Mouse (Mus musculus) embryonic facial prominence, embryonic 14.5 days (tissue): ENCODE measurements at regions not wholly inside any gene's neighbourhood (a gene's known extent, or its start where the extent isn't known, plus 50 kb on each side); places are given as distances from the start of the nearest gene placed in this dataset.
A peak's percentile ranks its signal among the peaks of the same experiment; 100 is the strongest.

Experiments used
- ATAC-seq: fragments of 200-750 bp; cut with Nextera tagmentation; 2 replicates; pipeline ENCODE4 v1.8.0; 2017; ENCODE audit warnings: low read depth, moderate number of reproducible peaks, moderate TSS enrichment
- DNase-seq: peaks from one replicate; pipeline ENCODE4 v3.0.0-alpha.2; 2015; ENCODE audit warnings: low spot score
- H3K27ac ChIP-seq: fragments of 300-500 bp; sonication (generic); replicated peaks from 2 replicates; pipeline ENCODE4 v1.5.1; 2014; ENCODE audit warnings: low read depth, mild to moderate bottlenecking, low read length, moderate library complexity
- H3K27me3 ChIP-seq: fragments of 300-500 bp; sonication (generic); replicated peaks from 2 replicates; pipeline ENCODE4 v1.6.1; 2014; ENCODE audit warnings: low read length; ENCODE audit not compliant: control insufficient read depth, insufficient read depth
- H3K36me3 ChIP-seq: fragments of 300-500 bp; sonication (generic); 2 replicates; pipeline ENCODE4 v1.6.1; 2014; ENCODE audit warnings: low read length, mixed read lengths; ENCODE audit not compliant: control insufficient read depth, insufficient read depth
- H3K4me1 ChIP-seq: fragments of 300-500 bp; sonication (generic); 2 replicates; pipeline ENCODE4 v1.6.1; 2014; ENCODE audit warnings: antibody characterized with exemption, low read length; ENCODE audit not compliant: control insufficient read depth, insufficient read depth
- H3K4me2 ChIP-seq: fragments of 300-500 bp; sonication (generic); 2 replicates; pipeline ENCODE4 v1.6.1; 2014; ENCODE audit warnings: low read depth, mild to moderate bottlenecking, low read length, moderate library complexity, mixed read lengths
- H3K4me3 ChIP-seq: fragments of 300-500 bp; sonication (generic); 2 replicates; pipeline ENCODE4 v1.5.1; 2014; ENCODE audit warnings: low read depth, mild to moderate bottlenecking, low read length
- H3K9ac ChIP-seq: fragments of 300-500 bp; sonication (generic); 2 replicates; pipeline ENCODE4 v1.6.1; 2014; ENCODE audit warnings: low read depth, mild to moderate bottlenecking, low read length, moderate library complexity, mixed read lengths
- H3K9me3 ChIP-seq: fragments of 300-500 bp; sonication (generic); 2 replicates; pipeline ENCODE4 v1.6.1; 2016; ENCODE audit warnings: low read length; ENCODE audit not compliant: control insufficient read depth
- WGBS: fragments of 180-500 bp; shearing (Covaris S2); extraction: QIAGEN DNeasy Blood & Tissue Kit; methylation state at CpG from one replicate; pipeline ENCODE4 v1.1.7; 2014; 5-methylcytosine and 5-hydroxymethylcytosine counted together

DNA sequence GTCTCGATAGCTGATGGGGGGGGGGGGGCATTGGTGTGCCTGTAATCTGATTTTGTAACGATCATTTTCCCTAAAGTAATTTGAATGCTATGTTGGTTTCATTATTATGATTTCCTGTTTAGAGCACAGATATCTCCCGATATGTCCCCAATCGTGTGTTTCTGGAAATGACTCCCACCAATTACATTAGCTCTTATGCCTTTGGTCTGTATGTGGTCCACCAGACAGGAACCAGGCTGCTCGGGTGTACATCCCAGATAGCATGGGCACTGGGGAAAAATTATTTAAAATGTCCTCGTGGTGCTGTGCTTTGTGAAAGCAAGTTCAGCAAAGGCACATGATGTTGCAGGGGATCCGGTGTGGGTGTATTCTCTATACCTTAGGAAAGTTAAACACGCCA, 82.0 kb upstream of the Itga6 start:
- H3K4me3 ChIP-seq = no peak overlapping the region
- no peaks in the 10 kb centered on the region; the same call in 1 of the 2 replicates for H3K4me1 ChIP-seq

GRCm38 (mm10) chr2:71666927-71667326, 78.5 kb upstream of the Itga6 start:
- no peak overlapping the region for H3K9ac ChIP-seq
- no peak overlapping the region for H3K4me3 ChIP-seq
- H3K9me3 ChIP-seq = no peaks in the 10 kb centered on the region
- no peak overlapping the region for H3K27ac ChIP-seq
- DNase-seq = no peak
- H3K4me2 ChIP-seq = no peak overlapping the region
- H3K36me3 ChIP-seq = no peaks in the 10 kb centered on the region
- no peak for ATAC-seq
- H3K27me3 ChIP-seq = no peaks in the 10 kb centered on the region
- WGBS = 62% methylated on average over 2 of the region's 2 CpGs
- H3K4me1 ChIP-seq = no peaks in the 10 kb centered on the region; the same call in 1 of the 2 replicates

More for the DNA sequence above, 82.0 kb upstream of the Itga6 start:
- Histone ChIP-seq H3K36me3 (no peaks in the 10 kb centered on the region), H3K27me3 (no peaks in the 10 kb centered on the region), H3K9me3 (no peaks in the 10 kb centered on the region), H3K9ac (no peak overlapping the region), H3K27ac (no peak overlapping the region), H3K4me2 (no peak overlapping the region)
- no peak for ATAC-seq
- 78% methylated on average over 8 of the region's 8 CpGs for WGBS
- no peak for DNase-seq

DNA sequence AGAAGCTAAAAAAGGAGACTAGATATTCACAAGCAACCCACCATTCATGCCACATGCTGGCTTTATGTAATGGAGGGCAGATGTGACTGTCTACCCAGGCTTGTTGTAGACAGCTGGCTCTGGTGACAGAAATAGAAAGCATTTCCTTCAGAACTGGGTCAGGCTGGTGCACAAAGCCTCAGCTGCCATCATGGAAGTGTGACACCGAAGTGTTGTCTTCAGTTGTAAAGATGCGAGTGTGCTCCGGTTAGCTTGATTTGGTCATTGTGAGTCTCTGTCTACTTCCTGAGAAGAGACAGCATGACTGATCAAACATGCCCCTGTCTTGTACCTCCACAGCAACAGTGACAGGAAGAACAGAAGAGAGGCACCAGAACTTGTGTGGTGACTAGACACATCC, 77.7 kb upstream of the Itga6 start:
- Histone ChIP-seq H3K4me3 (no peak overlapping the region), H3K9me3 (no peaks in the 10 kb centered on the region), H3K4me1 (no peaks in the 10 kb centered on the region; the same call in 1 of the 2 replicates), H3K27me3 (no peaks in the 10 kb centered on the region), H3K36me3 (no peaks in the 10 kb centered on the region), H3K9ac (no peak overlapping the region), H3K27ac (no peak overlapping the region), H3K4me2 (no peak overlapping the region)
- no peak for DNase-seq
- no peak for ATAC-seq
- 82% methylated on average over 3 of the region's 3 CpGs for WGBS

DNA sequence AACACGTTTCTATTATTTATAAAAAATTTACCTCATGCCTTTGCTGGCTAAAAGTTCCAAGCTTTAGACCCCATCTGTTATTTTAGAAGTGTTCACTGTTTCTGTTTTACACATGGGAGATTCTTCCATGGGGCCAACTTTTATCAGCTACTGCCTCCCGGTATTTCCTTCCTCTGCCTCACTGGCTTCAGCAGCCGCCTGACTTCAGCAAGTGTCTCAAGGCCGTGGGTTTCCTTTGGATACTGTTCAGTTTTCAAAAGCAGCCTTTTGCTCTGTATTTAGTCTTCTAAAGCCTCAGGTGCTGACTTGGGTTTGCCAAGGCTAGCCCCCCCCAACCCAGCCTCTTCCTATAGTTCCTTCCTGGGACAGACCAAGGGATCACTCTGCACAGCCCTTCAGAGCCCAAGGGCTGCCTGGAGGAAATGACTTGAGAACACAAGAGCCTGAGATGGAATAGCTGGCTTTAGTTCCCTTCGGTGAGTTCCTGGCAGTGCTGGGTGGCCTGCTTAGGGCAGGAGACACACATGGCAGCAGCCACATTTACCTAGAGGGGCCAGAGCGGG, 75.1 kb upstream of the Itga6 start:
- no peak for DNase-seq
- Histone ChIP-seq H3K27me3 (no peaks in the 10 kb centered on the region), H3K4me2 (no peak overlapping the region), H3K4me3 (no peak overlapping the region), H3K4me1 (peaks cover 9% of the 10 kb centered on the region), H3K9ac (no peak overlapping the region), H3K9me3 (no peaks in the 10 kb centered on the region), H3K27ac (peak overlapping the region; percentile 24; the same call in 1 of the 2 replicates), H3K36me3 (no peaks in the 10 kb centered on the region)
- 80% methylated on average over 6 of the region's 6 CpGs for WGBS
- ATAC-seq = no peak

GRCm38 (mm10) chr2:71670882-71671281, 74.5 kb upstream of the Itga6 start:
- H3K4me2 ChIP-seq = no peak overlapping the region
- H3K27me3 ChIP-seq = no peaks in the 10 kb centered on the region
- ATAC-seq = no peak
- no peaks in the 10 kb centered on the region for H3K9me3 ChIP-seq
- H3K4me3 ChIP-seq = no peak overlapping the region
- H3K36me3 ChIP-seq = no peaks in the 10 kb centered on the region
- no peak overlapping the region; the same call in 1 of the 2 replicates for H3K27ac ChIP-seq
- 74% methylated on average over 4 of the region's 4 CpGs for WGBS
- H3K4me1 ChIP-seq = peaks cover 9% of the 10 kb centered on the region
- DNase-seq = peak; percentile 19
- H3K9ac ChIP-seq = no peak overlapping the region

- H3K9me3 ChIP-seq = no peaks in the 10 kb centered on the region
- peak; percentile 47; the same call in 1 of the 2 replicates for ATAC-seq
- H3K9ac ChIP-seq = no peak overlapping the region
- H3K36me3 ChIP-seq = no peaks in the 10 kb centered on the region
- peaks cover 9% of the 10 kb centered on the region; the same call in 1 of the 2 replicates for H3K4me1 ChIP-seq
- no peak overlapping the region for H3K4me3 ChIP-seq
- peak; percentile 56 for DNase-seq
- 39% methylated on average over 17 of the region's 18 CpGs for WGBS
- H3K4me2 ChIP-seq = no peak overlapping the region
- no peaks in the 10 kb centered on the region for H3K27me3 ChIP-seq
- peak overlapping the region; percentile 44 for H3K27ac ChIP-seq
Measured at GRCm38 (mm10) chr2:71673087-71673920, 72.1 kb upstream of the Itga6 start.

GRCm38 (mm10) chr2:71680746-71681145, 64.7 kb upstream of the Itga6 start:
- no peak for DNase-seq
- no peaks in the 10 kb centered on the region for H3K27me3 ChIP-seq
- WGBS = 14% methylated on average over 1 of the region's 1 CpGs
- H3K4me2 ChIP-seq = no peak overlapping the region
- no peak for ATAC-seq
- no peaks in the 10 kb centered on the region for H3K4me1 ChIP-seq
- H3K9me3 ChIP-seq = peaks cover 4% of the 10 kb centered on the region; the same call in 1 of the 2 replicates
- H3K27ac ChIP-seq = no peak overlapping the region
- H3K4me3 ChIP-seq = no peak overlapping the region
- H3K36me3 ChIP-seq = no peaks in the 10 kb centered on the region
- H3K9ac ChIP-seq = no peak overlapping the region

- no peak for ATAC-seq
- H3K4me2 ChIP-seq = no peak overlapping the region
- H3K9me3 ChIP-seq = peaks cover 4% of the 10 kb centered on the region; the same call in 1 of the 2 replicates
- no peak overlapping the region for H3K27ac ChIP-seq
- no peaks in the 10 kb centered on the region for H3K4me1 ChIP-seq
- DNase-seq = peak; percentile 69
- no peak overlapping the region for H3K4me3 ChIP-seq
- no peaks in the 10 kb centered on the region for H3K27me3 ChIP-seq
- WGBS = 40% methylated on average over 4 of the region's 4 CpGs
- H3K36me3 ChIP-seq = no peaks in the 10 kb centered on the region
- H3K9ac ChIP-seq = no peak overlapping the region
Measured at GRCm38 (mm10) chr2:71681148-71681547, 64.3 kb upstream of the Itga6 start.
